15 mouse cellular contexts compared by ENCODE assay signal in the genomic region with DNA sequence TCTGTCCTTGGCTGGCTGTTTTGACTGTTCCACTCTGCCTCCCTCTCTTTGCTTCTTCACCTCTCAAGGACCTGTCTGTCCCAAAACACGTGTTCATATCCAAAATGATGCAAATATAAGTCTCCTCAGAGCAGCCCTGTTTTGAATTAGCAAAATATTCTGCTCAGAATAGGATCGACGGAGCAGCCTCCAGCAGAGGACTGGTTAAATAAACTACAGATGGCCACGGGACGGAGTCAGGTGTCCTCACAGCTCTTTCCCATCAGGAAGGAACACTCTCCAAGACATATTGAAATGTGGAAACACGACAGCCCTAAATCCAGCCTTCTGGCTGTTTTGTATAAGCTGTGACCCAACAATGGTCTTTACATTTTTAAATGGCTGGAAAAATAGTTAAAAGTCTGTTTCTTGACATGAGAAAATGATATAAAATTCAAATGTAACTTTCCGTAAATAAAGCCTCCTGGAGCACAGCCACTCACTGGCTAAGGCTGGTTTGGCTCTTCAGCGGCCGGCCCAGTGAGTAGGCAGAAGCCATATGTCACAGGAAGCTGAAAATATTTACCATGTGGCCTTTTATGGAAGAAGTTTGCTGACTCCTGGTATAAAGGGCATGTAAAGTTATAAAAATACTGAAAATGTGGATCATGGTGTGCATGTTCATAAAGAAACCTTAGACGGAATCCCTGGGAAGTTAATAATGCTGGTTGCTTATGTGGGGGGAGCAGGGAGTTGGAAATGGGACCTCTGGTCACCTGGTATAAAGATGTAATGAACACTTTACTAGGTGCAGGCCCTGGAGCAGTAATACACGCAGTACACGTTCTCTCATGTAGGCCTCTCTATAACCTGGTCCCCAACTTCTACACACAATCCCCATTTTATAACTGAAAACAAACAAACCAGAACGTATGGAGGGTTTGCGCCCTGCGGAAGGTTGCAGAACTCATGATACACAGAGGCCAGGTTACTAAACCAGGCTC. TPM values are rescaled to one million over a fixed set of nuclear protein-coding genes. Genes with fewer than 3 reads are reported as not detected.
DNase-seq lines count a peak whose midpoint lies in the region; ATAC-seq and TF ChIP-seq lines count a peak whose summit lies in the region.
"Had no signal": no experiment of that assay in that cellular context is flagged by ENCODE, and none has a peak within 500 bp of the region (broad histone marks: within the 10 kb centered on the region; RNA-seq: fewer than 3 reads in every experiment).

No protein-coding gene starts in this region.

- no peaks in the 10 kb centered on the region for H3K79me2 ChIP-seq in CH12.LX (replicated peaks; ENCODE audit: control insufficient read depth, extremely low read depth, insufficient read depth, poor library complexity, severe bottlenecking)

- no peak overlapping the region for H3K9ac ChIP-seq in forebrain, postnatal 0 days
- no peak overlapping the region for H3K9ac ChIP-seq in forebrain, embryonic 12.5 days
- H3K9ac ChIP-seq in CH12.LX (ENCODE audit: insufficient read depth, low read depth): no peak overlapping the region
- no peak overlapping the region for H3K9ac ChIP-seq in kidney, embryonic 14.5 days (ENCODE audit: low read depth, low read length)
- H3K9ac ChIP-seq: hindbrain, embryonic 12.5 days; liver, postnatal 0 days had no signal

- in situ Hi-C loops in CH12.LX (cut with MboI; ENCODE audit: low pct_ligation_motif_present, low pct_unique_long_range_greater_than_20kb, low sequenced_read_pairs): no loop called here

- no peaks in the 10 kb centered on the region for H3K4me1 ChIP-seq in forebrain, postnatal 0 days (ENCODE audit: insufficient read depth)
- H3K4me1 ChIP-seq in forebrain, embryonic 12.5 days: no peaks in the 10 kb centered on the region
- peaks cover 4 to 39% of the 10 kb centered on the region in 2 experiments; a peak in 3 of 4 replicates for H3K4me1 ChIP-seq in CH12.LX (ENCODE audit: control insufficient read depth in 1 of 2, insufficient read depth in 2 of 2)
- H3K4me1 ChIP-seq in embryonic fibroblast, embryonic 13.5 days (ENCODE audit: control insufficient read depth, insufficient read depth, low read length): peaks cover 28% of the 10 kb centered on the region
- H3K4me1 ChIP-seq in kidney, embryonic 14.5 days (ENCODE audit: control insufficient read depth, insufficient read depth, low read length): peaks cover 11% of the 10 kb centered on the region
- H3K4me1 ChIP-seq: heart, embryonic 12.5 days; hindbrain, embryonic 12.5 days had no signal

- ATAC-seq in forebrain, postnatal 0 days: peak; percentile 85
- ATAC-seq in forebrain, embryonic 12.5 days (ENCODE audit: low FRiP score): no peak
- no peak for ATAC-seq in kidney, embryonic 14.5 days (ENCODE audit: low FRiP score, low TSS enrichment)
- ATAC-seq: liver, postnatal 0 days had no signal

- no peaks in the 10 kb centered on the region for H3K36me3 ChIP-seq in forebrain, postnatal 0 days (ENCODE audit: insufficient read depth)
- no peaks in the 10 kb centered on the region for H3K36me3 ChIP-seq in forebrain, embryonic 12.5 days (replicated peaks)
- no peaks in the 10 kb centered on the region for H3K36me3 ChIP-seq in CH12.LX (replicated peaks in 1 of 2; ENCODE audit: control insufficient read depth in 1 of 2, insufficient read depth in 1 of 2, low read length in 1 of 2)
- H3K36me3 ChIP-seq in kidney, embryonic 14.5 days (ENCODE audit: control insufficient read depth, insufficient read depth, low read length): no peaks in the 10 kb centered on the region
- H3K36me3 ChIP-seq: heart, embryonic 12.5 days; hindbrain, embryonic 12.5 days had no signal

- H3K9me3 ChIP-seq in forebrain, postnatal 0 days (ENCODE audit: low read length): no peaks in the 10 kb centered on the region
- H3K9me3 ChIP-seq in forebrain, embryonic 12.5 days: no peaks in the 10 kb centered on the region
- H3K9me3 ChIP-seq in CH12.LX (replicated peaks; ENCODE audit: low read length): peaks cover 3% of the 10 kb centered on the region
- no peaks in the 10 kb centered on the region for H3K9me3 ChIP-seq in kidney, embryonic 14.5 days (ENCODE audit: control insufficient read depth, low read length)
- H3K9me3 ChIP-seq: heart, embryonic 12.5 days; hindbrain, embryonic 12.5 days had no signal

- no peaks in the 10 kb centered on the region for H3K27me3 ChIP-seq in forebrain, postnatal 0 days (ENCODE audit: insufficient read depth, low read length)
- no peaks in the 10 kb centered on the region for H3K27me3 ChIP-seq in forebrain, embryonic 12.5 days
- no peaks in the 10 kb centered on the region for H3K27me3 ChIP-seq in CH12.LX (replicated peaks)
- no peaks in the 10 kb centered on the region for H3K27me3 ChIP-seq in kidney, embryonic 14.5 days (ENCODE audit: control insufficient read depth, insufficient read depth, low read length)
- H3K27me3 ChIP-seq: hindbrain, embryonic 12.5 days had no signal

- H3K4me3 ChIP-seq in forebrain, postnatal 0 days (ENCODE audit: low read depth, low read length): no peak overlapping the region
- H3K4me3 ChIP-seq in forebrain, embryonic 12.5 days (replicated peaks): no peak overlapping the region
- H3K4me3 ChIP-seq in CH12.LX (replicated peaks in 1 of 3; ENCODE audit: low read depth in 2 of 3, low read length in 2 of 3, poor library complexity in 1 of 3): no peak overlapping the region
- H3K4me3 ChIP-seq in embryonic fibroblast, embryonic 13.5 days (ENCODE audit: insufficient read depth, low read length): no peak overlapping the region
- no peak overlapping the region for H3K4me3 ChIP-seq in kidney, embryonic 14.5 days (ENCODE audit: low read length)
- no peak overlapping the region for H3K4me3 ChIP-seq in gastrocnemius, adult 2 months
- H3K4me3 ChIP-seq: heart, embryonic 12.5 days; hindbrain, embryonic 12.5 days had no signal

- no peak for TF ChIP-seq EP300 in CH12.LX (IDR thresholded peaks at IDR 0.05; ENCODE audit: low read length)

- 75% methylated on average over 15 of the region's 15 CpGs for WGBS in forebrain, postnatal 0 days
- 85% methylated on average over 15 of the region's 15 CpGs for WGBS in forebrain, embryonic 12.5 days
- WGBS in kidney, embryonic 14.5 days: 64% methylated on average over 15 of the region's 15 CpGs

- intact Hi-C loops in gastrocnemius, adult 2 months (cut with DNase I): no loop called here

- no peak for TF ChIP-seq RAD21 in CH12.LX (IDR thresholded peaks at IDR 0.05; ENCODE audit: low read depth, low read length)

- no peak for TF ChIP-seq POLR2A in CH12.LX (IDR thresholded peaks at IDR 0.05; ENCODE audit: low read depth, low read length)
- TF ChIP-seq POLR2A in embryonic fibroblast, embryonic 13.5 days (IDR thresholded peaks at IDR 0.05; ENCODE audit: low read depth, low read length): no peak

- peak; percentile 57 for DNase-seq in forebrain, postnatal 0 days
- no peak for DNase-seq in CH12.LX (ENCODE audit: extremely low read depth)
- peak; percentile 76 for DNase-seq in cerebellum, adult 8-10 months
- no peak for DNase-seq in gastrocnemius, adult 2 months
- DNase-seq in adrenal gland, postnatal 14 days: no peak
- DNase-seq: adrenal gland, postnatal 10 days; layer of hippocampus, postnatal 36 days; liver, postnatal 0 days had no signal

- no peak for TF ChIP-seq CTCF in forebrain, postnatal 0 days (IDR thresholded peaks at IDR 0.05; ENCODE audit: low read depth)
- no peak for TF ChIP-seq CTCF in CH12.LX (conservative IDR thresholded peaks at IDR 0.05 in 1 of 2, IDR thresholded peaks at IDR 0.05 in 1 of 2; ENCODE audit: low read depth in 2 of 2, low read length in 2 of 2)
- TF ChIP-seq CTCF in embryonic fibroblast, embryonic 13.5 days (IDR thresholded peaks at IDR 0.05; ENCODE audit: borderline replicate concordance, insufficient read depth, low read length): no peak
- no peak for TF ChIP-seq CTCF in gastrocnemius, adult 2 months (IDR thresholded peaks at IDR 0.05)

- H3K27ac ChIP-seq in forebrain, postnatal 0 days (ENCODE audit: low read depth, low read length): no peak overlapping the region
- no peak overlapping the region for H3K27ac ChIP-seq in forebrain, embryonic 12.5 days
- no peak overlapping the region for H3K27ac ChIP-seq in CH12.LX (ENCODE audit: insufficient read depth, low read depth)
- H3K27ac ChIP-seq in embryonic fibroblast, embryonic 13.5 days (ENCODE audit: insufficient read depth, low read length): peak overlapping the region; percentile 78
- no peak overlapping the region for H3K27ac ChIP-seq in kidney, embryonic 14.5 days (ENCODE audit: low read depth, low read length)
- no peak overlapping the region for H3K27ac ChIP-seq in gastrocnemius, adult 2 months
- H3K27ac ChIP-seq: hindbrain, embryonic 12.5 days; kidney, postnatal 0 days had no signal

- dilution Hi-C loops in CH12.LX (cut with MboI; ENCODE audit: extremely low pct_ligation_motif_present, extremely low pct_unique_long_range_greater_than_20kb, low sequenced_read_pairs): no loop called here

- H3K4me2 ChIP-seq in forebrain, postnatal 0 days (ENCODE audit: low read depth): no peak overlapping the region
- H3K4me2 ChIP-seq in forebrain, embryonic 12.5 days: no peak overlapping the region
- no peak overlapping the region for H3K4me2 ChIP-seq in CH12.LX (ENCODE audit: insufficient read depth, low read depth, poor library complexity, severe bottlenecking)
- no peak overlapping the region for H3K4me2 ChIP-seq in kidney, embryonic 14.5 days (replicated peaks; ENCODE audit: low read depth, low read length)
- H3K4me2 ChIP-seq: heart, embryonic 12.5 days; hindbrain, embryonic 12.5 days had no signal

TF ChIP-seq in CH12.LX, 34 proteins besides CTCF, POLR2A, EP300 and RAD21:
- TF ChIP-seq BHLHE40 (IDR thresholded peaks at IDR 0.05; ENCODE audit: low read depth, low read length) (0 out of 2 replicates have a peak, but pooled peaks have one; percentile 9), JUND (conservative IDR thresholded peaks at IDR 0.05; ENCODE audit: low read depth, low read length) (no peak), MAX (IDR thresholded peaks at IDR 0.05; ENCODE audit: low read length) (peak; percentile 40; the same call in 1 of the 2 replicates), ELF1 (IDR thresholded peaks at IDR 0.05; ENCODE audit: low read depth, low read length) (0 out of 2 replicates have a peak, but pooled peaks have one; percentile 7)

RNA-seq across cellular contexts. Expression of a gene that starts 34.9 kb away (rescaled TPM):
- 0.76 and 1.2 TPM in 2 replicates for total RNA-seq in forebrain, postnatal 0 days (2014; rRNA removed)
- polyA plus RNA-seq in forebrain, postnatal 0 days (2015; fragmentation: Nextera tagmentation; extraction: Ambion mirVana): 0.10 and 0.51 TPM in 2 replicates
- 0.19 and 0.35 TPM in 2 replicates for polyA plus RNA-seq in forebrain, embryonic 12.5 days (2016; fragmentation: Nextera tagmentation; extraction: Ambion mirVana)
- total RNA-seq in CH12.LX (2012; rRNA removed) (under 0.01 and 0.25 TPM in 2 replicates), CH12.LX (2014; rRNA removed) (0.19 TPM in 1 of 2 replicates, not detected in the other)
- 0.61 and 0.97 TPM in 2 replicates for polyA plus RNA-seq in CH12.LX (2012; ENCODE audit: insufficient read length, low read depth)
- polyA plus RNA-seq in embryonic fibroblast, embryonic 13.5 days (2011; ENCODE audit: insufficient read length, low read depth, missing spikeins): 182 and 264 TPM in 2 replicates
- 0.08 TPM in 1 of 2 replicates, not detected in the other for polyA plus RNA-seq in kidney, embryonic 14.5 days (2014; fragmentation: Nextera tagmentation; extraction: Ambion mirVana)
- total RNA-seq in gastrocnemius, adult 2 months (2021): 1 to 10 TPM in 1 of 2 experiments, under 1 TPM in 1; 0.78 to 1.6 TPM
- 11.9 and 12.4 TPM in 2 replicates for total RNA-seq in adrenal gland, postnatal 14 days (2021)
- total RNA-seq: megakaryocyte-erythroid progenitor cell, adult 5-6 weeks had no signal

Comparison
In these comparisons a context has a peak if more than half of its experiments do, and no peak if none do; other contexts are left out.
1. DNase-seq: peak in forebrain, postnatal 0 days (single experiment) and cerebellum, adult 8-10 months (single experiment); none in CH12.LX (single experiment), gastrocnemius, adult 2 months (single experiment) and adrenal gland, postnatal 14 days (single experiment).
2. RNA of a gene that starts 34.9 kb away (polyA plus RNA-seq): 182 to 264 TPM in embryonic fibroblast, embryonic 13.5 days; 0.61 to 0.97 TPM in CH12.LX, 0.10 to 0.51 TPM in forebrain, postnatal 0 days, 0.19 to 0.35 TPM in forebrain, embryonic 12.5 days and 0.08 TPM in kidney, embryonic 14.5 days; every median in the first group is over 10 times any median in the second.